Mouse (Mus musculus): ENCODE measurements at regions not wholly inside any gene's neighbourhood (a gene's known extent, or its start where the extent isn't known, plus 50 kb on each side); places are given as distances from the start of the nearest gene placed in this dataset.

GRCm38 (mm10) chr8:34499196-34499595 lies 387.7 kb upstream of the Gm10131 start:
- no peak for TF ChIP-seq ZNF384 (IDR thresholded peaks at IDR 0.05; ENCODE audit: low read depth, low read length)
- no peak for TF ChIP-seq CHD2 (IDR thresholded peaks at IDR 0.05; ENCODE audit: low read depth, low read length)
- TF ChIP-seq MAFK (IDR thresholded peaks at IDR 0.05; ENCODE audit: insufficient read depth, low read depth, low read length): no peak
- TF ChIP-seq HCFC1 (IDR thresholded peaks at IDR 0.05; ENCODE audit: borderline replicate concordance, insufficient read depth, low read length): no peak
- no peak for TF ChIP-seq ZC3H11A (IDR thresholded peaks at IDR 0.05; ENCODE audit: borderline replicate concordance, low read depth, low read length)
- Histone ChIP-seq H3K4me1 (ENCODE audit: control insufficient read depth in 2 of 2, insufficient read depth in 2 of 2, low read length in 2 of 2, poor library complexity in 1 of 2) (no peaks in the 10 kb centered on the region), H3K9ac (ENCODE audit: insufficient read depth, low read depth, low read length, poor library complexity, severe bottlenecking) (no peak overlapping the region), H3K36me3 (ENCODE audit: control insufficient read depth, insufficient read depth, low read length, poor library complexity, severe bottlenecking) (no peaks in the 10 kb centered on the region), H3K27ac (ENCODE audit: insufficient read depth, low read depth, low read length, poor library complexity, severe bottlenecking) (no peak overlapping the region), H3K4me3 (ENCODE audit: insufficient read depth in 1 of 2, low read depth in 1 of 2, low read length in 2 of 2, poor library complexity in 1 of 2, severe bottlenecking in 1 of 2) (no peak overlapping the region), H3K9me3 (ENCODE audit: control insufficient read depth, insufficient read depth, low read depth, low read length) (no peaks in the 10 kb centered on the region)
- in situ Hi-C loops (cut with MboI; ENCODE audit: low sequenced_read_pairs in 2 of 2, unreplicated experiment in 2 of 2): no loop called here
- no peak for DNase-seq (ENCODE audit: low read depth, low spot score)

GRCm38 (mm10) chr8:34496751-34497150 lies 385.2 kb upstream of the Gm10131 start:
- no peak overlapping the region for H3K27ac ChIP-seq (ENCODE audit: insufficient read depth, low read depth, low read length, poor library complexity, severe bottlenecking)
- no peak for DNase-seq (ENCODE audit: low read depth, low spot score)
- no peaks in the 10 kb centered on the region for H3K9me3 ChIP-seq (ENCODE audit: control insufficient read depth, insufficient read depth, low read depth, low read length)
- no peak overlapping the region for H3K4me3 ChIP-seq (ENCODE audit: insufficient read depth in 1 of 2, low read depth in 1 of 2, low read length in 2 of 2, poor library complexity in 1 of 2, severe bottlenecking in 1 of 2)
- H3K4me1 ChIP-seq (ENCODE audit: control insufficient read depth in 2 of 2, insufficient read depth in 2 of 2, low read length in 2 of 2, poor library complexity in 1 of 2): no peaks in the 10 kb centered on the region
- H3K9ac ChIP-seq (ENCODE audit: insufficient read depth, low read depth, low read length, poor library complexity, severe bottlenecking): no peak overlapping the region
- H3K36me3 ChIP-seq (ENCODE audit: control insufficient read depth, insufficient read depth, low read length, poor library complexity, severe bottlenecking): no peaks in the 10 kb centered on the region
- TF ChIP-seq ZNF384 (IDR thresholded peaks at IDR 0.05; ENCODE audit: low read depth, low read length): no peak
- TF ChIP-seq HCFC1 (IDR thresholded peaks at IDR 0.05; ENCODE audit: borderline replicate concordance, insufficient read depth, low read length): no peak
- no peak for TF ChIP-seq MAFK (IDR thresholded peaks at IDR 0.05; ENCODE audit: insufficient read depth, low read depth, low read length)
- no peak for TF ChIP-seq CHD2 (IDR thresholded peaks at IDR 0.05; ENCODE audit: low read depth, low read length)
- TF ChIP-seq ZC3H11A (IDR thresholded peaks at IDR 0.05; ENCODE audit: borderline replicate concordance, low read depth, low read length): no peak
- in situ Hi-C loops (cut with MboI; ENCODE audit: low sequenced_read_pairs in 2 of 2, unreplicated experiment in 2 of 2): no loop called here

GRCm38 (mm10) chr8:34495974-34496373 lies 384.4 kb upstream of the Gm10131 start:
- in situ Hi-C loops (cut with MboI; ENCODE audit: low sequenced_read_pairs in 2 of 2, unreplicated experiment in 2 of 2): no loop called here
- H3K9me3 ChIP-seq (ENCODE audit: control insufficient read depth, insufficient read depth, low read depth, low read length): no peaks in the 10 kb centered on the region
- H3K4me1 ChIP-seq (ENCODE audit: control insufficient read depth in 2 of 2, insufficient read depth in 2 of 2, low read length in 2 of 2, poor library complexity in 1 of 2): no peaks in the 10 kb centered on the region
- H3K9ac ChIP-seq (ENCODE audit: insufficient read depth, low read depth, low read length, poor library complexity, severe bottlenecking): no peak overlapping the region
- no peak for DNase-seq (ENCODE audit: low read depth, low spot score)
- H3K27ac ChIP-seq (ENCODE audit: insufficient read depth, low read depth, low read length, poor library complexity, severe bottlenecking): no peak overlapping the region
- no peak overlapping the region for H3K4me3 ChIP-seq (ENCODE audit: insufficient read depth in 1 of 2, low read depth in 1 of 2, low read length in 2 of 2, poor library complexity in 1 of 2, severe bottlenecking in 1 of 2)
- TF ChIP-seq HCFC1 (IDR thresholded peaks at IDR 0.05; ENCODE audit: borderline replicate concordance, insufficient read depth, low read length) (no peak), ZNF384 (IDR thresholded peaks at IDR 0.05; ENCODE audit: low read depth, low read length) (no peak)
- no peaks in the 10 kb centered on the region for H3K36me3 ChIP-seq (ENCODE audit: control insufficient read depth, insufficient read depth, low read length, poor library complexity, severe bottlenecking)

GRCm38 (mm10) chr8:34488746-34489400 lies 377.3 kb upstream of the Gm10131 start:
- Histone ChIP-seq H3K4me1 (ENCODE audit: control insufficient read depth in 2 of 2, insufficient read depth in 2 of 2, low read length in 2 of 2, poor library complexity in 1 of 2) (no peaks in the 10 kb centered on the region), H3K9ac (ENCODE audit: insufficient read depth, low read depth, low read length, poor library complexity, severe bottlenecking) (no peak overlapping the region), H3K27ac (ENCODE audit: insufficient read depth, low read depth, low read length, poor library complexity, severe bottlenecking) (no peak overlapping the region), H3K9me3 (ENCODE audit: control insufficient read depth, insufficient read depth, low read depth, low read length) (no peaks in the 10 kb centered on the region), H3K4me3 (ENCODE audit: insufficient read depth in 1 of 2, low read depth in 1 of 2, low read length in 2 of 2, poor library complexity in 1 of 2, severe bottlenecking in 1 of 2) (no peak overlapping the region), H3K36me3 (ENCODE audit: control insufficient read depth, insufficient read depth, low read length, poor library complexity, severe bottlenecking) (no peaks in the 10 kb centered on the region)
- in situ Hi-C loops (cut with MboI; ENCODE audit: low sequenced_read_pairs in 2 of 2, unreplicated experiment in 2 of 2): loop anchor here in 1 of 2 experiments (10.0 kb wide), 1 partner anchor 326 kb away; no protein-coding TSS in a partner anchor
- DNase-seq (ENCODE audit: low read depth, low spot score): no peak
- no peak for TF ChIP-seq HCFC1 (IDR thresholded peaks at IDR 0.05; ENCODE audit: borderline replicate concordance, insufficient read depth, low read length)
- TF ChIP-seq ZNF384 (IDR thresholded peaks at IDR 0.05; ENCODE audit: low read depth, low read length): no peak
- no peak for TF ChIP-seq ZC3H11A (IDR thresholded peaks at IDR 0.05; ENCODE audit: borderline replicate concordance, low read depth, low read length)
- TF ChIP-seq CHD2 (IDR thresholded peaks at IDR 0.05; ENCODE audit: low read depth, low read length): no peak
- no peak for TF ChIP-seq MAFK (IDR thresholded peaks at IDR 0.05; ENCODE audit: insufficient read depth, low read depth, low read length)

Data from ES-E14 (cell line).